Mouse (Mus musculus) lung, adult 2 months (tissue): ENCODE data around the gene Colgalt2.

ENCODE experiments used
- CTCF ChIP-seq: fragments of 200-500 bp; IDR thresholded peaks from 2 replicates; pipeline ENCODE4 v1.5.1; 2011; ENCODE audit warnings: mild to moderate bottlenecking, low read length, control low read depth; ENCODE audit not compliant: insufficient read depth
- POLR2A ChIP-seq: fragments of 200-500 bp; IDR thresholded peaks from 2 replicates; pipeline ENCODE4 v1.6.1; 2011; ENCODE audit warnings: low read depth, mild to moderate bottlenecking, control low read depth, low read length, borderline replicate concordance; ENCODE audit errors: extremely low read depth

GRCm38 (mm10) chr1:152422295-152422694, 22.7 kb downstream of the Colgalt2 start:
- TF ChIP-seq CTCF (no peak), POLR2A (no peak)
